Mouse (Mus musculus): Measurements from ENCODE around the gene Clps.
A peak's percentile ranks its signal among the peaks of the same experiment; 100 is the strongest.

Gene Clps

GRCm38 (mm10) chr17:28517956-28518614, 42.5 kb downstream of the Clps start:
- peak; percentile 62 for DNase-seq (ENCODE audit: low spot score)

- DNase-seq (ENCODE audit: low spot score), result peak; percentile 46
Observed at GRCm38 (mm10) chr17:28517441-28517955, 43.1 kb downstream of the Clps start, which contains the start of gene Fkbp5. Gene Fkbp5, minus strand, starts transcription at chr17:28517527.

GRCm38 (mm10) chr17:28516881-28517280, 43.7 kb downstream of the Clps start:
- no peak for DNase-seq (ENCODE audit: low spot score)

GRCm38 (mm10) chr17:28515431-28516341, 44.9 kb downstream of the Clps start:
- no peak for DNase-seq (ENCODE audit: low spot score)

GRCm38 (mm10) chr17:28514555-28514954, 46.0 kb downstream of the Clps start:
- DNase-seq (ENCODE audit: low spot score), result no peak

- DNase-seq (ENCODE audit: low spot score), result no peak
Observed at GRCm38 (mm10) chr17:28513844-28514243, 46.7 kb downstream of the Clps start.

- DNase-seq (ENCODE audit: low spot score), result no peak
Observed at GRCm38 (mm10) chr17:28513337-28513736, 47.2 kb downstream of the Clps start.

- DNase-seq (ENCODE audit: low spot score), result peak; percentile 34
Observed at GRCm38 (mm10) chr17:28512696-28513095, 47.9 kb downstream of the Clps start.

- no peak for DNase-seq (ENCODE audit: low spot score)
Observed at GRCm38 (mm10) chr17:28511616-28512541, 48.7 kb downstream of the Clps start.

- DNase-seq (ENCODE audit: low spot score), result no peak
Observed at GRCm38 (mm10) chr17:28510445-28511342, 49.9 kb downstream of the Clps start.

Measured in retina, embryonic 14.5 days (tissue).